Mouse (Mus musculus) ES-E14 (cell line): Measurements from ENCODE around the gene Abhd18. TPM values are rescaled to one million over a fixed set of nuclear protein-coding genes. Genes with fewer than 3 reads are reported as not detected.
A peak's percentile ranks its signal among the peaks of the same experiment; 100 is the strongest.
"Not testable (repeated sequence)": the region's sequence is repeated elsewhere in the genome, so short reads cannot be mapped to it uniquely, and the experiment has no call there.

Experiments
- DNase-seq: peaks from one replicate; pipeline ENCODE4 v3.0.0-alpha.2; 2013; ENCODE audit warnings: low read depth, low spot score
- H3K27ac ChIP-seq: 2 replicates; pipeline ENCODE4 v1.5.1; 2012; ENCODE audit warnings: low read depth, mild to moderate bottlenecking, low read length, moderate library complexity, mixed read lengths; ENCODE audit not compliant: poor library complexity, insufficient read depth, severe bottlenecking
- H3K36me3 ChIP-seq: 2 replicates; pipeline ENCODE4 v1.6.1; 2012; ENCODE audit warnings: mild to moderate bottlenecking, low read length, moderate library complexity, mixed read lengths; ENCODE audit not compliant: control insufficient read depth, poor library complexity, insufficient read depth, severe bottlenecking
- H3K4me1 ChIP-seq, 2 experiments: fragments of 150-350 bp in 1 of 2; sonication (generic) in 1 of 2; 2 replicates each; pipeline ENCODE4 v1.6.1; 2012; ENCODE audit warnings: low read length in 2 of 2, mild to moderate bottlenecking in 1 of 2, mixed read lengths in 1 of 2; ENCODE audit not compliant: control insufficient read depth in 2 of 2, insufficient read depth in 2 of 2, poor library complexity in 1 of 2
- H3K4me3 ChIP-seq, 2 experiments: fragments of 150-350 bp in 1 of 2; sonication (generic) in 1 of 2; 2 replicates each; pipeline ENCODE4 v1.5.1; 2012; ENCODE audit warnings: low read length in 2 of 2, low read depth in 1 of 2, mild to moderate bottlenecking in 1 of 2, mixed read lengths in 1 of 2; ENCODE audit not compliant: insufficient read depth in 1 of 2, poor library complexity in 1 of 2, severe bottlenecking in 1 of 2
- H3K9ac ChIP-seq: 2 replicates; pipeline ENCODE4 v1.6.1; 2012; ENCODE audit warnings: low read depth, mild to moderate bottlenecking, low read length, mixed read lengths; ENCODE audit not compliant: poor library complexity, insufficient read depth, severe bottlenecking
- H3K9me3 ChIP-seq: fragments of 150-350 bp; sonication (generic); 2 replicates; pipeline ENCODE4 v1.6.1; 2012; ENCODE audit warnings: low read depth, mild to moderate bottlenecking, low read length; ENCODE audit not compliant: control insufficient read depth, insufficient read depth
- CHD2 ChIP-seq: IDR thresholded peaks from 2 replicates; pipeline ENCODE4 v1.6.1; 2014; ENCODE audit warnings: mild to moderate bottlenecking, low read depth, low read length, inconsistent platforms
- HCFC1 ChIP-seq: IDR thresholded peaks from 2 replicates; pipeline ENCODE4 v1.6.1; 2012; ENCODE audit warnings: low read length, inconsistent platforms, borderline replicate concordance; ENCODE audit not compliant: insufficient read depth
- in situ Hi-C, 2 experiments: fragments of 600-800 bp; cut with MboI; formaldehyde crosslinking; loops; one replicate each; pipeline ENCODE4 v1.15.1; 2025; ENCODE audit warnings: low sequenced_read_pairs in 2 of 2, inconsistent platforms in 1 of 2; ENCODE audit not compliant: unreplicated experiment in 2 of 2
- total RNA-seq: library from RNA; depleted of rRNA; stranded (reverse); fragments of 300-350 nt; gene quantifications from 2 replicates; pipeline ENCODE4 v1.2.3, GENCODE M21; 2012

The Abhd18 gene
- total RNA-seq, 1 experiment, result 1.7 TPM

DNA sequence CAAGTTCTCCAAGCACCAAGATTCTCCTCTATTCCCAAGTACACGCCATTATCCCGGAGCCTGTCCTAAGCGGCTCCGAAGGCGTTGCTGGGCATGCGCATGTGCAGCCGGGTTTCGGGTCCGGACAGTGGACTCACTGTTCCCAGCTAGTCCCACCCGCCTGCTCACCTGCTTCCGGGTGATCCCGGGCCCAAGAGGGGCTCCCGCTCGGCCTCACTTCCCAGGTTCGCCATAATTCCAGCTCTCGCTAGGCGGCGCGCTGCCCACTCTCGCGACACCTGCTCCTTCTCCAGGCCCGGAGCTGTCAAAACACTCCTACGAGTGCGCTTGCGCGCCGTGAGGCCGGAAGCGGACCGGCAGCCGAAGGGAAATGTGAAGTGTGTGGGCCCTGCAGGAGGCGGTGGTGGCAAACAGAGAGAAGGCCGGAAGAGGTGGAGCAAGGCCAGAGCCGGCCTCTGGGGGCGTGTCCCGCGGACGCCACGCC is 255 bp upstream of the Abhd18 start, which contains the start of gene Mfsd8:
Gene Mfsd8 (minus strand): TSS at position 414 of the 484 bp plus-strand sequence.
- in situ Hi-C loops, H3K27ac ChIP-seq: not testable (repeated sequence)

DNA sequence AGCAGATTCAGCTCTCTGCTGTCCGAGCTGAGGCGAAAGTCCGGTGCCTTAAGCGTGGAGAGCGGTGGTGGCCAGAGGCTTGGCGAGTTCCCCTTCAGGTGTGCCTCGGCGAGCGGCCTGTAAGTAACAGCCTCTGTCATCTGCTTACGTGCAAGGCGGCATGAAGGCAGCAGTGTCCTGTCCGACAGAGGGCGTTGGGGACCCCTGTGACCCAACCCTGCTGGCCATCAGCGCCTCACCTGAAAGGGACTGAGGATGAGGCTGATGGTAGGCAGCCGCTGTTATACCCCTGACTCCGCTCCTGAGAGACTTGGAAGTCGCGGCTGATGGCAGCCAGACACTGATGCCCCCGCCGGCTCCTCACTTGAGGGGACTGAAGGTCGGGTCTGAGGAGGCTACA is 248 bp downstream of the Abhd18 start:
- H3K4me1 ChIP-seq, H3K27ac ChIP-seq, H3K9me3 ChIP-seq, in situ Hi-C loops, H3K36me3 ChIP-seq, DNase-seq: not testable (repeated sequence)
- Histone ChIP-seq H3K4me3 (peak overlapping the region; percentile 64 to 77), H3K9ac (peak overlapping the region; percentile 61)

More for the DNA sequence above, 255 bp upstream of the Abhd18 start, which contains the start of gene Mfsd8:
- H3K9ac ChIP-seq, result peak within 1 kb of the TSS; percentile 81
- not testable (repeated sequence) for H3K36me3 ChIP-seq, H3K4me1 ChIP-seq, H3K9me3 ChIP-seq
- peak; percentile 89 for DNase-seq
- peak; percentile 97 for TF ChIP-seq CHD2
- TF ChIP-seq HCFC1, result peak; percentile 31; the same call in 1 of the 2 replicates
- H3K4me3 ChIP-seq, result peak within 1 kb of the TSS; percentile 64 to 77

- H3K4me1 ChIP-seq, H3K9me3 ChIP-seq, H3K9ac ChIP-seq, DNase-seq, H3K4me3 ChIP-seq, H3K36me3 ChIP-seq, in situ Hi-C loops, H3K27ac ChIP-seq: not testable (repeated sequence)
These were observed 1.2 kb downstream of the Abhd18 start for GRCm38 (mm10) chr3:40847936-40848335.

- DNase-seq, H3K9me3 ChIP-seq: not testable (repeated sequence)
These were observed 6.5 kb downstream of the Abhd18 start for GRCm38 (mm10) chr3:40853123-40853738.

DNA sequence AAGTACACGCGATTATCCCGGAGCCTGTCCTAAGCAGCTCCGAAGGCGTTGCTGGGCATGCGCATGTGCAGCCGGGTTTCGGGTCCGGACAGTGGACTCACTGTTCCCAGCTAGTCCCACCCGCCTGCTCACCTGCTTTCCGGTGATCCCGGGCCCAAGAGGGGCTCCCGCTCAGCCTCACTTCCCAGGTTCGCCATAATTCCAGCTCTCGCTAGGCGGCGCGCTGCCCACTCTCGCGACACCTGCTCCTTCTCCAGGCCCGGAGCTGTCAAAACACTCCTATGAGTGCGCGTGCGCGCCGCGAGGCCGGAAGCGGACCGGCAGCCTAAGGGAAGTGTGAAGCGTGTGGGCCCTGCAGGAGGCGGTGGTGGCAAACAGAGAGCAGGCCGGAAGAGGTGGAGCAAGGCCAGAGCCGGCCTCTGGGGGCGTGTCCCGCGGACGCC is 47.1 kb downstream of the Abhd18 start:
- TF ChIP-seq CHD2, result peak; percentile 96
- H3K36me3 ChIP-seq, in situ Hi-C loops, H3K9me3 ChIP-seq, H3K4me1 ChIP-seq: not testable (repeated sequence)
- peak; percentile 91 for DNase-seq
- peak overlapping the region; percentile 66 to 72 for H3K4me3 ChIP-seq
- peak overlapping the region; percentile 82 for H3K9ac ChIP-seq
- peak overlapping the region; percentile 52 for H3K27ac ChIP-seq

More at GRCm38 (mm10) chr3:40853123-40853738, 6.5 kb downstream of the Abhd18 start:
- H3K9ac ChIP-seq, H3K36me3 ChIP-seq, in situ Hi-C loops, H3K4me1 ChIP-seq, H3K4me3 ChIP-seq, H3K27ac ChIP-seq: not testable (repeated sequence)

GRCm38 (mm10) chr3:40894336-40894735 is 47.6 kb downstream of the Abhd18 start:
- H3K36me3 ChIP-seq, in situ Hi-C loops, DNase-seq, H3K27ac ChIP-seq, H3K9me3 ChIP-seq, H3K4me1 ChIP-seq: not testable (repeated sequence)
- Histone ChIP-seq H3K9ac (peak overlapping the region; percentile 74), H3K4me3 (peak overlapping the region; percentile 64 to 67)

DNA sequence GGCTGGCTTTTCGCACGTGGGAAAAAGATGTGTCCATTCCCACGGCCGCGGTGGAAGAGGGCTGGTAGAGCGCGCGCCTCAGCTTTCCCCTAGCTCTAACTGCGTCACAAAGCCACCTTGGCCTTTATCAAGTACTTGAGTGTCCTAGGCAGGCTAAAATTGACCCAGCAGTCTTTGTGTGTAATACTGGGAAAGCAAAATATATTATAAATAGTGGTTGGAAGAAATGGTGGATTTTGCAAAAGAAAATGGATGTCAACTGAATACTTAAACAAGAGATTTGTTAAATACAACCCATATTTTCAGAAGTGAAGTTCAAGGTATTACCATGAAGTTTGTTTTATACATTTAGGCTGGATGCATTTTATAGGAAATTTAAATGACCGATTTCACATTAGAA is 55.7 kb downstream of the Abhd18 start, which contains the start of gene 1700034I23Rik:
Gene 1700034I23Rik (minus strand): TSS at position 101 of the 400 bp plus-strand sequence.
- H3K4me3 ChIP-seq, H3K4me1 ChIP-seq, H3K36me3 ChIP-seq, DNase-seq, in situ Hi-C loops, H3K27ac ChIP-seq, H3K9ac ChIP-seq, H3K9me3 ChIP-seq: not testable (repeated sequence)
